Mouse (Mus musculus): ENCODE data around the gene Ado. TPM values are rescaled to one million over a fixed set of nuclear protein-coding genes. Genes with fewer than 3 reads are reported as not detected.

Ado gene
- total RNA-seq, 2 experiments from 2014 or later: 26.6 to 29.5 TPM

DNA sequence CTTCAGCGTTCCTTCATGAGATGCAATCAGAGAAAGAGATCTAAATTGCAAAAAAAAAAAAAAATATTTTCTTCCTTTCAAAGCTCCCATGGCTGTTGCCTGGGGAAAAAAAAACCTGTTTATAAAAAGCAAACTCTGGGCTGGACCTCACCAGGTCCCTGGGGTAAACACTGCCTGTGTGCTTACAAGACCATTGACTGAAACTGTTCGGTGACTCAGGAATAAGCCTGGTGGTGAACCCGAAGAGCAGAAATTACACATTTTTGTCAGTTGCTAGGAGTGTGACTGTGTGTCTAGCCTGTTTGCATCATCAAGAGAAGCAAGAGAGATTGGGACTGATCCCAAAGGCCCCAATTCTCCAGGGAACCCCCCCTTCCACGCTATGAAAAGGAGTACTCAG lies 19.0 kb downstream of the Ado start:
- TF ChIP-seq CTCF (IDR thresholded peaks at IDR 0.05): no peak
- intact Hi-C loops (cut with DNase I): loop anchor here (10.0 kb wide), 2 partner anchors 455 to 625 kb away; no protein-coding TSS in a partner anchor
- H3K4me3 ChIP-seq: no peak overlapping the region
- H3K27ac ChIP-seq: no peak overlapping the region
- DNase-seq: no peak

- TF ChIP-seq CTCF (IDR thresholded peaks at IDR 0.05): no peak
- intact Hi-C loops (cut with DNase I): no loop called here
- Histone ChIP-seq H3K27ac (no peak overlapping the region), H3K4me3 (no peak overlapping the region)
- DNase-seq: no peak
Measured at GRCm38 (mm10) chr10:67526435-67526834, 22.3 kb downstream of the Ado start.

- intact Hi-C loops (cut with DNase I): no loop called here
- no peak overlapping the region for H3K4me3 ChIP-seq
- no peak overlapping the region for H3K27ac ChIP-seq
- DNase-seq: no peak
- no peak for TF ChIP-seq CTCF (IDR thresholded peaks at IDR 0.05)
Measured at GRCm38 (mm10) chr10:67524694-67525093, 24.1 kb downstream of the Ado start.

DNA sequence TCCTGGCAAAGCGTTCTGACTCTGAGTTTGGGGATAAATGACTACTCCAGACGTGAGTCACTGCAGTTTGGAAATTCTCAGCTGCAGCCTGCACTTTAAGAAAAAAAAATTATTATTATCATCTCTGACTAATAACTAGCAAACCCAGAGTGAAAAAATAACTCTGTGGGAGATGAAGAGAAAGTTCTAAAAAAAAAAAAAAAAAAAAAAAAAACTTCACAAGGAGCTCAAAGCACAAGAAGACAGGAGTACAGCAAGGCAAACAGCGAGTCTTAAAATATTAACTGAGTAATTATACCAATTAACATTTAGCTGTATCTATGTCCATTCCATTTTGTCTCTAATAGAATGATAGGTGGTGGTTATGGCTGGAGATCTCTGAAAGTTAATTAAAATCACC lies 24.6 kb downstream of the Ado start:
- DNase-seq: no peak
- TF ChIP-seq CTCF (IDR thresholded peaks at IDR 0.05): no peak
- intact Hi-C loops (cut with DNase I): no loop called here
- Histone ChIP-seq H3K4me3 (no peak overlapping the region), H3K27ac (no peak overlapping the region)

- H3K4me3 ChIP-seq: no peak overlapping the region
- intact Hi-C loops (cut with DNase I): no loop called here
- DNase-seq: no peak
- H3K27ac ChIP-seq: no peak overlapping the region
- TF ChIP-seq CTCF (IDR thresholded peaks at IDR 0.05): no peak
Measured at GRCm38 (mm10) chr10:67518733-67519132, 30.0 kb downstream of the Ado start.

- no peak overlapping the region for H3K27ac ChIP-seq
- intact Hi-C loops (cut with DNase I): no loop called here
- no peak for TF ChIP-seq CTCF (IDR thresholded peaks at IDR 0.05)
- no peak for DNase-seq
- H3K4me3 ChIP-seq: no peak overlapping the region
Measured at GRCm38 (mm10) chr10:67512871-67513270, 35.9 kb downstream of the Ado start.

DNA sequence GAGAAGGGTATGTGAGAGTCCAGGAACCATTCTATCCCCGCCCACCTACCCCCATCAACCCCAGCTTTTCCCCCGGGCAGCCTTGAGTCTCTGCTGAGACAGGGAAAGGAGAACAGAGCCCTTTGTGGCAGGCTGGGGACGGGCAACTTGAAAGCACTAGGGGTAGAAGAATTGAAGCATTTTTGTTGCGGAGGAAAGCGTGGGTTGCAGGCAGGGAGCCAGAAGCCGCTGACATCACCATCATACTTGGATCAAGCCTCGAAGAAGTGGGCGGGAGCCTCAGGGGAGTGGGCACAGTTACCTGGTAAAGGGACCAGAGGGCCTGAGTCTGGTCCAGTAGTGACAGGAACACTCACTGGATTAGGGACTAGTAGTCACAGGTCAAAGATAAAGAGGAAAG lies 36.5 kb downstream of the Ado start:
- no peak overlapping the region for H3K27ac ChIP-seq
- intact Hi-C loops (cut with DNase I): no loop called here
- no peak for DNase-seq
- no peak overlapping the region for H3K4me3 ChIP-seq
- no peak for TF ChIP-seq CTCF (IDR thresholded peaks at IDR 0.05)

- intact Hi-C loops (cut with DNase I): no loop called here
- no peak overlapping the region for H3K4me3 ChIP-seq
Measured at GRCm38 (mm10) chr10:67505248-67505647, 43.5 kb downstream of the Ado start.

GRCm38 (mm10) chr10:67504046-67504445 lies 44.7 kb downstream of the Ado start:
- no peak for DNase-seq
- intact Hi-C loops (cut with DNase I): no loop called here
- H3K27ac ChIP-seq: no peak overlapping the region
- no peak overlapping the region for H3K4me3 ChIP-seq
- no peak for TF ChIP-seq CTCF (IDR thresholded peaks at IDR 0.05)

More at GRCm38 (mm10) chr10:67505248-67505647, 43.5 kb downstream of the Ado start:
- H3K27ac ChIP-seq: no peak overlapping the region
- no peak for DNase-seq
- TF ChIP-seq CTCF (IDR thresholded peaks at IDR 0.05): no peak

GRCm38 (mm10) chr10:67503320-67503995 lies 45.3 kb downstream of the Ado start:
- Histone ChIP-seq H3K4me3 (no peak overlapping the region), H3K27ac (no peak overlapping the region)
- DNase-seq: no peak
- TF ChIP-seq CTCF (IDR thresholded peaks at IDR 0.05): no peak
- intact Hi-C loops (cut with DNase I): no loop called here

DNA sequence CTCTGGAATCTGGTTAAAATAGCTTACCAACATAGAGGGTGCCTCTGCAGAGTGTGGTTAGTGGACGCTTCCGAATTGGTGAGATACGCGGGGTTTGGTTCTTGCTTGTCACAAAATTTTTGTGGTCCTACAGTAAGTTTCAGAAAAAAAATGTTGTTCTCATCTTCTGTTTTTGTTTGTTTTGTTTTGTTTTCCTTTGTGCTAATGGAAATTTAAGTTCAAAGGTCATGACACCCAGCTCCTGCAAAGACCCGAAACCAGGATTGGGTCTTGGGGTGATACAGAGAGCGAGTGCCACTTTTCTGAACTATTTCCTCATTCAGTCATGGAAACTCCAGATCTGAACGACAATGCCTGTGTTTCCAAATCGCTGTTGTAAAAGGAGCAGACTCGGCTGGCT lies 50.8 kb downstream of the Ado start:
- DNase-seq: no peak
- intact Hi-C loops (cut with DNase I): no loop called here
- TF ChIP-seq CTCF (IDR thresholded peaks at IDR 0.05): no peak
- Histone ChIP-seq H3K27ac (no peak overlapping the region), H3K4me3 (no peak overlapping the region)

- Histone ChIP-seq H3K27ac (no peak overlapping the region), H3K4me3 (no peak overlapping the region)
- TF ChIP-seq CTCF (IDR thresholded peaks at IDR 0.05): no peak
- no peak for DNase-seq
- intact Hi-C loops (cut with DNase I): no loop called here
Measured at GRCm38 (mm10) chr10:67497144-67497892, 51.4 kb downstream of the Ado start.

Other genes starting within 250 kb of the Ado start
- gene Egr2, start 13.5 kb downstream of the Ado start, total RNA-seq (2021): 1 to 10 TPM in 1 of 2 experiments, under 1 TPM in 1; 0.31 to 1.2 TPM